Mouse (Mus musculus) right cerebral cortex, postnatal 36 days (tissue): ENCODE results near the gene Anp32e.
"Not testable (repeated sequence)": the region's sequence is repeated elsewhere in the genome, so short reads cannot be mapped to it uniquely, and the experiment has no call there.

Experiments
- DNase-seq, 2 experiments: peaks; one replicate each; pipeline ENCODE4 v3.0.0; 2022; ENCODE audit warnings: low spot score in 2 of 2, mixed read lengths in 1 of 2

The Anp32e gene

GRCm38 (mm10) chr3:95928658-95929503 is at the start of gene Anp32e:
TSS of gene Anp32e (plus strand) at chr3:95929246.
- peak; percentile 95 to 97 for DNase-seq

GRCm38 (mm10) chr3:95881979-95882815 is 46.8 kb upstream of the Anp32e start, which contains the start of gene Ciart:
TSS of gene Ciart (minus strand) at chr3:95882251.
- DNase-seq = peak; percentile 97 to 99

GRCm38 (mm10) chr3:95882816-95883425 is 46.1 kb upstream of the Anp32e start:
- peak; percentile 68 for DNase-seq

GRCm38 (mm10) chr3:95884400-95884799 is 44.6 kb upstream of the Anp32e start:
- DNase-seq = no peak

GRCm38 (mm10) chr3:95887596-95887995 is 41.5 kb upstream of the Anp32e start:
- no peak for DNase-seq

GRCm38 (mm10) chr3:95889664-95890063 is 39.4 kb upstream of the Anp32e start:
- no peak for DNase-seq

- DNase-seq = no peak
Observed at GRCm38 (mm10) chr3:95891211-95892065, 37.6 kb upstream of the Anp32e start, which contains the start of gene BC028528. TSS of gene BC028528 (minus strand) at chr3:95892005.

GRCm38 (mm10) chr3:95892066-95893052 is 36.7 kb upstream of the Anp32e start:
- DNase-seq = no peak

GRCm38 (mm10) chr3:95893126-95893525 is 35.9 kb upstream of the Anp32e start:
- no peak for DNase-seq

GRCm38 (mm10) chr3:95893606-95894316 is 35.3 kb upstream of the Anp32e start, which contains the start of gene Aph1a:
TSS of gene Aph1a (plus strand) at chr3:95893969.
- DNase-seq = peak; percentile 97

GRCm38 (mm10) chr3:95894317-95895160 is 34.5 kb upstream of the Anp32e start:
- no peak for DNase-seq

- not testable (repeated sequence) for DNase-seq
Observed at GRCm38 (mm10) chr3:95895501-95895900, 33.5 kb upstream of the Anp32e start.

- no peak for DNase-seq
Observed at GRCm38 (mm10) chr3:95899800-95900524, 29.1 kb upstream of the Anp32e start.

- DNase-seq = no peak
Observed at GRCm38 (mm10) chr3:95901616-95902372, 27.3 kb upstream of the Anp32e start.

GRCm38 (mm10) chr3:95902373-95902625 is 26.7 kb upstream of the Anp32e start:
- no peak for DNase-seq

GRCm38 (mm10) chr3:95902643-95903042 is 26.4 kb upstream of the Anp32e start:
- DNase-seq = no peak
